Mouse (Mus musculus): ENCODE data around the gene Etnk1.
A peak's percentile ranks its signal among the peaks of the same experiment; 100 is the strongest.
"Not testable (repeated sequence)": the region's sequence is repeated elsewhere in the genome, so short reads cannot be mapped to it uniquely, and the experiment has no call there.

The Etnk1 gene

GRCm38 (mm10) chr6:143170166-143170960 is 3.3 kb downstream of the Etnk1 start:
- no peak for DNase-seq (ENCODE audit: low spot score in 2 of 2)

GRCm38 (mm10) chr6:143171066-143171465 is 4.0 kb downstream of the Etnk1 start:
- peak in 1 of 2 experiments; percentile 5 for DNase-seq (ENCODE audit: low spot score in 2 of 2)

- no peak for DNase-seq (ENCODE audit: low spot score in 2 of 2)
These were observed 4.9 kb downstream of the Etnk1 start for GRCm38 (mm10) chr6:143171781-143172465.

- DNase-seq (ENCODE audit: low spot score in 2 of 2), result not testable (repeated sequence)
These were observed 5.7 kb downstream of the Etnk1 start for GRCm38 (mm10) chr6:143172683-143173082.

- no peak for DNase-seq (ENCODE audit: low spot score in 2 of 2)
These were observed 7.2 kb downstream of the Etnk1 start for GRCm38 (mm10) chr6:143174226-143174625.

- DNase-seq (ENCODE audit: low spot score in 2 of 2), result peak in 1 of 2 experiments; percentile 55
These were observed 8.1 kb downstream of the Etnk1 start for GRCm38 (mm10) chr6:143174906-143175656.

GRCm38 (mm10) chr6:143176076-143176475 is 9.1 kb downstream of the Etnk1 start:
- no peak for DNase-seq (ENCODE audit: low spot score in 2 of 2)

- DNase-seq (ENCODE audit: low spot score in 2 of 2), result no peak
These were observed 9.6 kb downstream of the Etnk1 start for GRCm38 (mm10) chr6:143176591-143176990.

GRCm38 (mm10) chr6:143179181-143179580 is 12.2 kb downstream of the Etnk1 start:
- no peak for DNase-seq (ENCODE audit: low spot score in 2 of 2)

GRCm38 (mm10) chr6:143179733-143180132 is 12.7 kb downstream of the Etnk1 start:
- no peak for DNase-seq (ENCODE audit: low spot score in 2 of 2)

- DNase-seq (ENCODE audit: low spot score in 2 of 2), result peak in 1 of 2 experiments; percentile 21
These were observed 13.5 kb downstream of the Etnk1 start for GRCm38 (mm10) chr6:143180511-143180910.

- peak in 1 of 2 experiments; percentile 7 for DNase-seq (ENCODE audit: low spot score in 2 of 2)
These were observed 17.1 kb downstream of the Etnk1 start for GRCm38 (mm10) chr6:143184099-143184498.

- DNase-seq (ENCODE audit: low spot score in 2 of 2), result peak in 1 of 2 experiments; percentile 37
These were observed 17.7 kb downstream of the Etnk1 start for GRCm38 (mm10) chr6:143184745-143185144.

- no peak for DNase-seq (ENCODE audit: low spot score in 2 of 2)
These were observed 23.9 kb downstream of the Etnk1 start for GRCm38 (mm10) chr6:143190838-143191476.

GRCm38 (mm10) chr6:143191477-143192098 is 24.6 kb downstream of the Etnk1 start:
- no peak for DNase-seq (ENCODE audit: low spot score in 2 of 2)

GRCm38 (mm10) chr6:143192709-143193108 is 25.7 kb downstream of the Etnk1 start:
- no peak for DNase-seq (ENCODE audit: low spot score in 2 of 2)

- no peak for DNase-seq (ENCODE audit: low spot score in 2 of 2)
These were observed 26.1 kb downstream of the Etnk1 start for GRCm38 (mm10) chr6:143193166-143193565.

GRCm38 (mm10) chr6:143193641-143194040 is 26.6 kb downstream of the Etnk1 start:
- no peak for DNase-seq (ENCODE audit: low spot score in 2 of 2)

- DNase-seq (ENCODE audit: low spot score in 2 of 2), result no peak
These were observed 30.0 kb downstream of the Etnk1 start for GRCm38 (mm10) chr6:143197053-143197452.

- no peak for DNase-seq (ENCODE audit: low spot score in 2 of 2)
These were observed 31.4 kb downstream of the Etnk1 start for GRCm38 (mm10) chr6:143198421-143198820.

- DNase-seq (ENCODE audit: low spot score in 2 of 2), result no peak
These were observed 36.1 kb downstream of the Etnk1 start for GRCm38 (mm10) chr6:143203097-143203496.

Data from spleen, postnatal 10 days (tissue).